Mouse (Mus musculus): ENCODE measurements at regions not wholly inside any gene's neighbourhood (a gene's known extent, or its start where the extent isn't known, plus 50 kb on each side); places are given as distances from the start of the nearest gene placed in this dataset.

- DNase-seq (ENCODE audit: low spot score): no peak
These were observed 277.1 kb upstream of the Atp5g3 start for GRCm38 (mm10) chr2:74187963-74188790.

GRCm38 (mm10) chr2:74178106-74178505, 267.0 kb upstream of the Atp5g3 start:
- DNase-seq (ENCODE audit: low spot score): no peak

GRCm38 (mm10) chr2:74168776-74169570, 257.8 kb upstream of the Atp5g3 start:
- DNase-seq (ENCODE audit: low spot score): no peak

GRCm38 (mm10) chr2:74168307-74168706, 257.2 kb upstream of the Atp5g3 start:
- no peak for DNase-seq (ENCODE audit: low spot score)

GRCm38 (mm10) chr2:74154062-74154461, 242.9 kb upstream of the Atp5g3 start:
- no peak for DNase-seq (ENCODE audit: low spot score)

GRCm38 (mm10) chr2:74153247-74153850, 242.2 kb upstream of the Atp5g3 start:
- no peak for DNase-seq (ENCODE audit: low spot score)

GRCm38 (mm10) chr2:74152534-74153246, 241.6 kb upstream of the Atp5g3 start:
- DNase-seq (ENCODE audit: low spot score): no peak

GRCm38 (mm10) chr2:74147193-74147592, 236.1 kb upstream of the Atp5g3 start:
- no peak for DNase-seq (ENCODE audit: low spot score)

GRCm38 (mm10) chr2:74136624-74137003, 225.5 kb upstream of the Atp5g3 start:
- no peak for DNase-seq (ENCODE audit: low spot score)

GRCm38 (mm10) chr2:74135963-74136623, 225.0 kb upstream of the Atp5g3 start:
- no peak for DNase-seq (ENCODE audit: low spot score)

- no peak for DNase-seq (ENCODE audit: low spot score)
These were observed 219.0 kb upstream of the Atp5g3 start for GRCm38 (mm10) chr2:74130141-74130588.

- DNase-seq (ENCODE audit: low spot score): no peak
These were observed 217.8 kb upstream of the Atp5g3 start for GRCm38 (mm10) chr2:74128782-74129538.

- no peak for DNase-seq (ENCODE audit: low spot score)
These were observed 216.0 kb upstream of the Atp5g3 start for GRCm38 (mm10) chr2:74127136-74127535.

GRCm38 (mm10) chr2:74124252-74124651, 213.1 kb upstream of the Atp5g3 start:
- DNase-seq (ENCODE audit: low spot score): no peak

GRCm38 (mm10) chr2:74123360-74124074, 212.4 kb upstream of the Atp5g3 start:
- no peak for DNase-seq (ENCODE audit: low spot score)

GRCm38 (mm10) chr2:74122937-74123336, 211.8 kb upstream of the Atp5g3 start:
- DNase-seq (ENCODE audit: low spot score): no peak

GRCm38 (mm10) chr2:74120051-74120450, 208.9 kb upstream of the Atp5g3 start:
- DNase-seq (ENCODE audit: low spot score): no peak

- no peak for DNase-seq (ENCODE audit: low spot score)
These were observed 208.2 kb upstream of the Atp5g3 start for GRCm38 (mm10) chr2:74119167-74119937.

- no peak for DNase-seq (ENCODE audit: low spot score)
These were observed 195.3 kb upstream of the Atp5g3 start for GRCm38 (mm10) chr2:74106472-74106871.
